Mouse (Mus musculus) right cerebral cortex, postnatal 10 days (tissue): ENCODE data around the gene Bicra.

Experiments used
- DNase-seq, 2 experiments: peaks; one replicate each; pipeline ENCODE4 v3.0.0; 2021; ENCODE audit warnings: low spot score in 2 of 2

The Bicra gene

GRCm38 (mm10) chr7:15945721-15946536 lies 101.8 kb downstream of the Bicra start, which contains the start of gene Nop53:
TSS of gene Nop53 (minus strand) at chr7:15946074.
- peak; percentile 94 to 97 for DNase-seq

GRCm38 (mm10) chr7:15945211-15945610 lies 102.5 kb downstream of the Bicra start:
- DNase-seq, result no peak

GRCm38 (mm10) chr7:15944311-15944710 lies 103.4 kb downstream of the Bicra start:
- no peak for DNase-seq

- no peak for DNase-seq
Measured at GRCm38 (mm10) chr7:15938621-15939020, 109.1 kb downstream of the Bicra start.

- DNase-seq, result no peak
Measured at GRCm38 (mm10) chr7:15937491-15937890, 110.2 kb downstream of the Bicra start.

- peak in 1 of 2 experiments; percentile 58 for DNase-seq
Measured at GRCm38 (mm10) chr7:15933437-15934359, 114.0 kb downstream of the Bicra start.

GRCm38 (mm10) chr7:15931635-15932034 lies 116.1 kb downstream of the Bicra start:
- no peak for DNase-seq

GRCm38 (mm10) chr7:15930543-15930942 lies 117.2 kb downstream of the Bicra start:
- DNase-seq, result no peak

- DNase-seq, result no peak
Measured at GRCm38 (mm10) chr7:15929910-15930309, 117.8 kb downstream of the Bicra start.

GRCm38 (mm10) chr7:15922220-15922773 lies 125.4 kb downstream of the Bicra start, which contains the start of gene Selenow:
TSS of gene Selenow (minus strand) at chr7:15922402.
- DNase-seq, result peak; percentile 94 to 95

- peak in 1 of 2 experiments; percentile 67 for DNase-seq
Measured at GRCm38 (mm10) chr7:15921796-15922195, 125.9 kb downstream of the Bicra start.
